Mouse (Mus musculus) embryo, embryonic 10 days (tissue): ENCODE data around the gene Chrm2.
A peak's percentile ranks its signal among the peaks of the same experiment; 100 is the strongest.

Experiments used
- DNase-seq: peaks from one replicate; pipeline ENCODE4 v3.0.0-alpha.2; 2015; ENCODE audit warnings: low spot score

Gene Chrm2

DNA sequence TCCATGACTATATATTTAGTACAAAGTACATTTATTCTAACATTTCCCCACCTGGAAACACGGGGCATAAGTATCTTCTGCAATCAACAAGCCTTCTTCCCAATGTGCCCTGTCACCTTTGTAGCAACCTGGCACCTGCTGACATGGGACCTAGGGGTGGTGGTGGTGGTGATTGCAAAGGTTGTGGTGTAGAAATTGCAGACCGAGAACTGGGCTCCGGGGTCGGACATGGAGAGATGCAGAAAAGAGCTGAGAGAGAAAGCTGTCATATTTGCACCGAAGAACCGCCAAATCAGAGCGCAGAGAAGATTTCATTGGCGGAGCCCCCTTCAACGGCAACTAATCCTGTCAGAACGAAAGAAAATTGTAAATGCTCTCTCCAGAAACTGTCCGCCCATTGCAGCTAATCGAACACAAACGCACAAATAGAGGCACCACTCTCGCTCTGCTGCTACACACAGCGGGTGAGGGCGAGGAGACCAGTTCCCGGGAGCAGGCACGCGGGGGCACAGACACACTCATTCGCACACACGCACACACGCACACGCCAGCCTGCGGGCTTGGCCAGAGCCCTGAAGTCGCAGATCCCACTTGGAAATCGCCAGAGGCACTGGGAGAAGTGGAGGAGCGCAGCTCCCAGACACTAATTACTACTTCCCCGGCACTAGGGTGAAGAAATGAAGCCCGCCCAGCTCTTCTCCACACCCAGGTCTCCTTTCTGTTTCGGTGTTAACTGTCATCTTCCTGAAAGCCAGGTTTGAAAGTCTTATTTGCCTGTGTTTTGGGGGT, at the start of gene Chrm2:
TSS of gene Chrm2 (plus strand) at position 473 of the 789 bp plus-strand sequence.
- DNase-seq: peak; percentile 36

DNA sequence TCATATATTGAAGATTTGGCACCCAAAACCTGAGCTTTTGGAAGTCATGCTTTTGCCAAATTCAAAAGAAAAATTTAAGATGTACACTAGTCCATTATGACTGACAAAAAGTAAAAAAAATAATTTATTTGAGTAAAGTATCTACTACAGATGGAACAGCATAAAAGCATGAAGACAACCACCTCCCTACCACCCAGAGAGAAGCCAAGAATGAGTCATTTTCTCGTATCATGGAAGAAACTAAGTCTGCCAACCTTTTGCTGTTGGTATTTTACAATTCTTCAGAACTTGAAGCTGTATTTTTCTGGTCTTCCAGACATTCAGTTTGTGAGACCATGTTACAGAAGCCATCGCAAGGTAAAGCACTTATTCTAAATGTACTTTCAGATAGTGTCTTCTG, 13.9 kb upstream of the Chrm2 start:
- DNase-seq: no peak

DNA sequence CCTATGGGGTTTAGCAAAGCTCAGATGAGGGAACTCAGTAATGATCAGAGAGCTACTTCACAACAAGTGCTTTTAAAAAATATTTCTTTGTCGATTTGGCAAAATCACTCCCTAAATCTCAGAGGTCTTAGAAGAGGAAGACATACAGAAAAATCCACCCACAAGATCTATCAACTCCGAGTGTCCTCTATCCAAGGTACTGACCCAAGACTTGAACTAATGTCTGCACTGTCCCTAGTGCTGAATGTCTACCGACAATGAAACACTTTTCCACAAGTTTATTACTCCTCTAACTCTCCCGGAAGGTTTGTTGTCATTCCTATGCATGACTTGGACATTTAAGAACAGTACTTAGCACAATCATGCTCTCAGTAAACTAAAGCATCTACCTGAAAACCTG, 9.9 kb upstream of the Chrm2 start:
- DNase-seq: no peak

DNA sequence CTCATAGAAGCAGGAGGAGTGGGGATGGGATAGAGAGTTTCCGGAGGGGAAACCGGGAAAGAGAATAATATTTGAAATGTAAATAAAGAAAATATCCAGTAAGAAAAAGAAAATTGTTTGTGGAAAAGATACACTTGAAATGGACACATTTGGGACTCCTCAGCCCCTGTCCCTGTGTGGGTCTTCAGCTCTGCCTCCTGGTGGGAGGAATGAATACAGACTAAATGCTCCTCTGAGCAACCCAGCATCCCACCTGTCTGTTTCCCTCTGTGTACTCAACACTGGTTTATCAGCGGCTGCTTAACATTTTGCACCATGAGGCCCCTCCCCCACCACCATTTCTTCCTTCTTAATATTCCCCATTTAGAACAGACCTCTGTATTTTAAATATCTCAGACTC, 3.8 kb upstream of the Chrm2 start:
- DNase-seq: peak; percentile 14

DNA sequence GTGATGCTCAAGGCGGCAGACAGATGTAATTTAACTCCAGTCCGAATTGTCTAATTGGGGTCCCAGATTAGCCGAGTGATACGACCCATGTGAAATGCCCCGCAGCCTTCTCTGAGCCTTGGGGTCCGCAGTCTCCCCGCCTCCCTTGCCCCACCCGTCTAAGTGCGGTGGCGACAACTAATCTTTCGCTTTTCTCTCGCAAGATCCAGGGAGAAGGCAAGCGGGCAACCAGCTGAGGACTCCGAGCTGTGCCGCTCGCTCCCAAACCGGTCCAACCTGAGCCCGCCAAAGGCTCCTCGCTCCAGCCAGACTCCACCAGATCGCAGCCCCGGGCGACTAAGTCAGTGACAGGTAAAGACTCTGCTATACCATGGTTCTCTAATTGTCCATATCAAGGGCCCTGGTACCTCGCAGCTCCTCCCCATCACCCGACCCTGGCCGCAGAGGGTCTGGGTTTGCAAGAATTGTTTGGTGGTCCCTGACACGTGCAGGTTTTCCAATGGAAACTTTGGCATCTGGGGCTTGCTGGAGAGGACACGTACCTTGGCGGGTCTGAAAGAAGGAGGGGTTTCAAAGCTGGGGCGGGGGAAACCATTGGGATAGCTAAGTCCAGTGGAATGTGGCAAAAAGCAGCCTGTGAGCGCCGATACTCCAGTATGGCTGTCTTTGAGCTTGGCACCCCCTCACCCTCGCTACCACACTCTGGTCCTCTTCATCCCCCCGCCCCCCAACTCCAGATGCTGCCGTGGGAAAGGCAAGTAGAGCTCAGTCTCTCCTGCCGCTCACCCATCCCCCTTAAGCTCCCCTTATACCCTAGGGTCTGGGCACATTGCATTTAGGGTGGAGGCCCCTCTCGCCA, 746 bp downstream of the Chrm2 start:
- DNase-seq: peak; percentile 44

DNA sequence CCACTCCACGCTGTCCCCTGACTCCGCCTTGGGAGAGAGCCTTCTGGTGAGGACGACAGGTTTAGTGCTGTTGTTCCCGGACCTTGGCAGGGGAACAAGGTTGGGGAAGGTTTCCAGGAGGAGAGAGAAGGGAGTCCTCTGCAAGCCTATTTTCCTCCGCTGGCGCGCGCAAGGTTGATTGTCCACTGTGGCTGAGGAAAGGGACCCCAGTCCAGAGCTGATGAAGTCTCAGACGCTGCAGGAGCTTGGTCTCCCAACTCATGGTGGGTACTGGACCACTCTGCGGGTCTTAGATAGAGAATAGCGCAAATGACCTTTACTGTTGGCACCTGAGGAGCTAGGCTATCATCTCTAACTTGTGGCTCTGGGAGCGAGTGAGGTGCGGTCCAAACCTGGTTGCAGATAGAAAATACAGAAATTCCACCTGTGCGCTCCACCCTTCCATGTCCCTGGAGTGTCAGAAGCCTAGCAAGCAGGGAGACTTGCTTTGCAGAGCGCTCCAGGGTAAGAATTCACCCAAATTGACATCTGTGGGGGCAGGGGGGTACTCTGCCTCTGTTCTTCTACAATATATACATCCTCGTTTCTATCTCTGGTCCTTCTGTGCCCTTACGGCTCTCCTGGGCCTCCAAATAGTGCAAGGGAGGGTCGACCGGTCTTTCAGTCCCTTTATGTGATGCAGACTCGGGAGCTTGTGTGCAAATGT, 1.5 kb downstream of the Chrm2 start:
- peak; percentile 11 for DNase-seq

DNA sequence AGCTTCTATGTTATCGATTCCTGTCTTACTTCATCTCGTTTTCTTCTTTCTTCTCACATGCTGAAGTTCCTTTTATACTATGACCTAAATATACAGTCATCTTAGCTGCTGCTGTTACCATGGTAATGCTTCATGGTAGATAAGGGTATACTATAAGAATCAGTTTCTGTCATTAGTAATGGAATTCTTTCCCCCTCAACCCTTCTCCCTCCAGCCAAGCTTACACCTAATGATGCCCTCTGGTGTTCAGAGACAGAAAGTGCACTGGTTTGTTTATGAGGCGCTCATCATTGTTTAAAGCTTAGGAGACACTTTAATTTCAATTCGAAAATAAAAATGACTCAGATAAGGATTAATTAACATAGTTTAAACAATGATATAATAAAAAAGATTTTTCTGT, 5.8 kb downstream of the Chrm2 start:
- DNase-seq: peak; percentile 53

DNA sequence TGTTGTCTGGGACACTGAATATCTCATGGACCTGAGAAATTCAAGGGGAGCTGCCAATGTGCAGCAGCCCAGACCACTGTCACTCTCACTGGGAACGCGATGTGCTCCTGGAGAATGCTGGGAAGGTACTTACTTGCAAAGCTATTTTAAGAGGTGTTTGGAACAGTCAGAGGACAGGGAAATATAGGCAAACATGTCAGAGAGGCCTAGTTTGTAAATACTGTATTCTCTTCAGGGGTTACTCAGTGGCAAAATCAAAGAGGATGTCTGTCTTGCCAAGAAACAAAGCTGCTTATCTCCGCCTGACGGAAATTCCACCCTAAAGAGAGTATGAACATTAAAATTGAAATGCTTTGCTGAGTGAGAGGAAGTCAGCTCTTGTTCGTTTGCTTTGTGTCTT, 17.3 kb downstream of the Chrm2 start:
- DNase-seq: no peak

DNA sequence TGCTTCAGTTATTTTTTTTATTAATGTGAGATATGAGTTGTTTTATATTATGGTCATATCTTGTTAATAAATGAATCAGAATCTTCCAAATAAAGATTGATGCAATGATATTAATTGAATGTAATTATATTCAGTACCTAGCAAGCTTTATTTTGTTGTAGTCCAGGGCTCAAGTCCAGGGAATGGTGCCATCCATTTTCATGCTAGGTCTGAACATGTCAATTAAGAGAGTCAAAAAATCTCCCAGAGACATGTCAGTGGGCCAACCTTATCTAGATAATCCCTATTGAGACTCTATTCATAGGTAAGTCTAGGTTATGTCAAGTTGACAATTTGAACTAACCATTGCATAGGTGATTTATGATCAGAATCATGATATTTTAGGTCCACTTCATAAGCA, 21.1 kb downstream of the Chrm2 start:
- DNase-seq: no peak

DNA sequence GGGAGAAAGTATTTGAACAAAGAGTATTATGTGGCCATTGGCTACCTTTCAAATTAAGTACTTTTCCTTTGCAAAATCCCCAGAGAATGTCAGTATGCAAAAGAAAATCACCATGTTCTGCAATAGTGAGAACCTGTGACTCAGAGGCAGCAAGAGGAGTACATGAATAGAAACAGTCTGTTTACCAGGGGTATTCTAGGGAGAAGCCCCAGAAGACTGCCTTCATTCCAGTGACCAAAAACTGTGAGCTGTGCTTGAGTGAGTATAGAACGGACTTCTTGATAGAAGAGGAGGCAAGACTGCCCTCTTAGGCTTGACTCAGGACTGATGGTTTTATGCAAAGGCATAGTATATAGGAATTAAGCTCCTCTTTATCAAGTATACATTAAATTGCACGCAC, 22.2 kb downstream of the Chrm2 start:
- no peak for DNase-seq

DNA sequence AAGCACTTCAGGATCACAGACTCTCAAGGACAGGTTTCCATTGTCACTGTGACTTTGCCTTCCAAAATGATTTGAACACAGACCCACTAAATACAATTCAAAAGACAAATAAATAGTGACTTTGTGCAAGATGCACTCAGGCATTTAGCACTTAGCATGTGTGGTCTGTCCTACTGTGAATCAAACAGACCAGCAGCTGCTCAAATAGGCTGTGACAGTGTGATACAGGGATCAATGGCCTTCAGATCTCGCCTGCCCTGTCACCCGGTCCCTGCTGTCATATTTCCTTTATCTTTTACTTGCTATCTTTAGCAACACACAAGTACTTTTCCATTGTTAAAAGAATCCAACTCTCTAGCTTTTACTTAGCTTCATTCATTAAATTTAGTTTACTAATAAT, 31.8 kb downstream of the Chrm2 start:
- DNase-seq: no peak

DNA sequence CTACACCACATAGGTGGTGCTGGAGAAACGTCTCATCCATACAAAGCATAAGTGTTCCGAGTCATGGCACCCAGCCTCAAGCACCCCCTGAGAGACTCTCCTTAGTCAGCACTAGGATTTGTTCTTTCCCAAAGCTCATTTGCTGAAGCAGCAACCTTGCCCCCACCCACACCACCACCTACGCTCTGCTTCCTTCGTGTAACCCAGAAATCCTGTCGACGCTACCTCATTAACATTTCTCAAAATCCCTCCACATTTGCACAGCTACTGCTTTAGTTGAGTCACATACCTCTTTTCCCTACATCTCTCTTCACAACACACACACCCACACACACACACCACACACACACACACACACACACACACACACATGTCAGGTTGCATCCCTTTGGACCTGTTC, 50.1 kb downstream of the Chrm2 start:
- no peak for DNase-seq

DNA sequence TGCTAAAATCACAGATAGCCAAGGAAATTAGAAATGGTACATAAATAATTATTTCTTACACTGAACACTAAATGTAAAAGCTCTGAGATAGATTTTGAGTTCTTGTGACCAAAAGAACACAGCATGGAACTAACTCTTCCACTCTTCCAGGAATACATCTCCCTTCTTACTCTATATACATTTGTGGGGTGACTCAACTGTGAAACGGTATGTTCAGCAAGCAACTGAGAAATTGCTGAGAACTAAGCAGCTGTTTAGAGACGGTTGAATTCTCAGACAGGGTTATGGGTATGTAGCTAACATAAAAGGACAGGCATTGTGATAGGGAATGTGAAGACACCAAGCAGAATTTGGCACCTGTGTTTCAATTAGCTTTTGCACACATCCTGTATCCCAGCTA, 51.3 kb downstream of the Chrm2 start:
- DNase-seq: no peak

DNA sequence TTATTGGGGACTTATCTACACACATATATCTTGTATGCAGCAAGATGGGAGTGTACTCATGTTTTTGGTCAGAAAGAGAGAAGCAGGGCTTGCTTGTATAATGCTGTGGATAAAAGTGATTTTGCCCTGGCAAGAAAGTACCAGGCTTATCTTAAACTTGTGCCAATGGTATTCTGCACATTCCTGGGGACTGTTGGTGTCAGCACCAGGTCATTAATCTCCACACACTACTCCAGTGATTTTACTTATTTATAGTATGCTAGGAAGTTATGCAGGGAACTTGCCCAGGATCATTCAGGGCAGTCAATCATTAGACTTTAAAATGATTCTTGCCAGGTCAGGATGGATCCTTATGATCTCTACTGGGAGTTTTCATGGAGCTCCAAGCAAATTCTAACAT, 63.6 kb downstream of the Chrm2 start:
- DNase-seq: no peak

DNA sequence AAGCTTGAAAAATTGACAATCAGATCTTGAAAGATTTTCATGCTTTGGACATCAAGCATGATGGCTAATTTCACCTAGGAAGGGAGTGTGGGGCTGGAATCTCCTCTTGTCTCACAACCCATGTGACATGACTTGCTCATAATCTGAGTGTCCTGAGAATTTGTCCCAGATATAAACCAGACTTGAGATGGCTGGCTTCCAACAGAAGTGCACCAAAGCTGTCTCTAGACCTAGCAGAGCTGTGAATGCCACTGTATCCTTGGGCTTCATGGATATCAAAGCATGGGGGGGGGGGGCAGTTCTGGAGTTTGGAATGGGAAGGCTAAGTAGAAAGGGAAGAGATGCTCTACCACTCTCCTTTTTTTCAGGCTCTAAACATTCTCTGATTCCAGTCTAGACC, 67.2 kb downstream of the Chrm2 start:
- DNase-seq: no peak

DNA sequence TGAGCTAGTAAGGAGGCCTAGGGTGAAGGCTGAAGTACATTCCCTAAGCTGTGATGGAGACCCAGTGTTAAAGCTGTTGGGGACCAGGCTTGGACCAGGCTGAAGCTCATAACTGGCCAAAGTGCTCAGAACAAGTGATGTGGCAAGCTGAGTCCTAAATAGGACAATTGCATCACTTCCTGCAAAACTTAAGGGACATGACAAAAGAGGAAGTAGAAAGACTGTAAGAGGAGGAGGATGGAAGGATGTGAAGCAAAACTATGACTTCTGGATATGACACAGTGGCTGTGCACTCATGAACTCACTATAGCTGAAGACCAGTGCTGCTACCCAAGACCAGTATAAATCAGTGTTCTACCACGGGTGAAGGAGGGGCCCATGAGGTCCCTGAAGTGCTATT, 69.1 kb downstream of the Chrm2 start:
- no peak for DNase-seq

DNA sequence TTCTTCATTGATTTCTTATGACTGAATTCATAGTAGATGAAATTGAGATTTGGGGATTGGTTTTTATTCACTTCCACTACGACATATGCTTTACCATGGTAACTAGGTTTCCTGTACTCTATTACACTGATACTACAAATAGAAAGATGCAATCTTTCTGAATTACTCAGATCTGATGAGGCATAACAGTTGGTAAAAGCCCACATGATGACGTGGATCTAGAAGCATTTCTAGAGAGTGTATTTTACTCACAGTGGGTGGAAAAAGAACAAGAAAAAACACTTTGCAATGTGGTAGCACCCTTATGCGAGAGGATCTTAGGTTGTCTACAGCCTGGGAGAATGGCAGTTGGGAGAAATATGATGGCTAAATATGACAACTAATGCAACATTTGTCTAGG, 76.1 kb downstream of the Chrm2 start:
- DNase-seq: no peak

DNA sequence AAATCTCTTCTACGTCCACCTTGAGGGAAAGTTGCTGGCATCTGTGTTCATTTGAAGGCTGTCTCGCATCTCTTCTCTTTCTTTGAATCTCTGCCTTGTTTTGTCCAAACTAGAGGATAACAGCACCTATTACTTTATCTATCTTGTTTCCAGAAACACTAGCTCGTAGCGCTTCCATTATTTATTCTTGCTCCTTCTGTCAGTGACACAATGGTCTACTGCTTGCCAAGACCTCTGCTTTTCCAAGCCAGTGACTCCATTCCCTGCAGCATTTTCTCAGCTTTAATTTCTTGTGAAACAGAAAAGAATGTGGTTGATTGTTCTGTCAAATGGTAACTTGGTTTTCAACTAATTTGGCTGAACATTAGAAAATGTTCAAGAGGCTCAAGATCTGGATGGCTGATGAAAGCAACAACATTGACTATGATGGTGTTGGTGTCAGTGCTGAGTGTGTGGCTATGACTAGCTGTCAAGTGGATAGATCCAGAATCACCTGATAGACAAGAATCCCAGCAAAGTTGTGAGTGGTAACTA, 96.3 kb downstream of the Chrm2 start:
- no peak for DNase-seq

DNA sequence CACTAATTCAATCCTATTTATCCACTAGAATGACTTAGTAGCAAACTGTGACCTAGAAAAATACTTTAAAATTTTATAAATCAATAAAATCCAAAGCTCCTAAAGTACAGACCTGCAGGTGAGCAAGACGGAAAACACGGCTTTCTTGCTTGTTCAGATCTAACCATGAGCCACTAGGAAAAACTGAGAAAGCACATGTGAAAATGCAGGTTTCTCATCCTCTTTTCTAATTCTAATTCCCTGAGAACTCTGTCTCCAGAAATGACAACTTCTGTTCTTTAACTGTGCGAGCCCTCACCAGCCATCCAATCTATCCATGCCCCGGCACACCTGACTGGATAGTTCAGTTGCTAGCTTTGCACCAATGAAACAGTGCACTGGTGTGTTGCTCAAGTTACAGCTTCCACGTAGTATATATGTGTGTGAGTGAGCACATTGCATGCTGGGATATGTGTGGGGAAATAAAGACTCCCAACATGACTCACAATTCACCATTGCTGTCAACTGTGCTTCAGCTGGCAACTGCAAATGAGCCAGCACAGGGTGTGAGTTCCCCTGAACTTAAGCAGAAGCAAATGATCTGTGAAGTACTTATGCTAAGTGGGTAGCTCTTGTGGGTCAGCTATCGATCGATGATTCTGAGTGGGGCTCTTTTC, 119.3 kb downstream of the Chrm2 start:
- no peak for DNase-seq

DNA sequence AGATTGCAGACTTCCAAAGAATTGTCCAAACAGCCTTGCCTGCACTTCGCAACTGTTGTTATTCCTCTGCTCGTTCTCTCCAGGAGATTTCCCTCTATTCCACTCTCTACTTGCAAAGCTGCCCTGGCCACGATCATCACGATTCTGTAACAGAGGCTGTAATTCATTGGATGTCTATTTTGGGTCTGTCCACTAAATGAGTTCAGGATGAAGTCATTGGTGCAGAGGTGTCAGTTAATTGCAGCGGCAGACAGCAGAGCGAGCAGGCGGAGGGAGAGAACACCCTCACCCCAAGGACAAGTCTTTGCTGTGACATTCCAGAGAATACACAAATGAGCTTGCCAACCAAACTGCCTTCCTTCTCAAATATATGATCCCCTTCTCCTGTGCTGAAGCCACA, 120.1 kb downstream of the Chrm2 start:
- peak; percentile 23 for DNase-seq

DNA sequence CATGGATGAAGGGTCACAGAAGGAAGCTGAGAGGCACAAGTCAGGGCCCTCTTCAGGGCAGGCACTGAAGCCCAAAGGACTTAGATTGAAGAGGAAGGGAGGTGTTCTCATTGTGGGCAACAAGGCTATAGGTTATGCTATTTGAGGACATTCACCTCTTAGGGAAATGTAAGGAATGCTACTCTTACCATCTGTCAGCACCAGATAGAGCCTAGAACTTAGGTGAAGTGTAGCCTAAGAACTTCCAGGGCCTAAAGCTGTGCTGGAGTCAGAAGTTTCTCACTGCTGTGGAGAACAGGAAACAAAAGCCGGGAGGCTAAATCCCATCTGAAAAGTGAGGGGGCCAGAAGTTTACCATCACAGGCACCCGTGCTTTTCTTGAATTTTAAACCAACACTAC, 120.6 kb downstream of the Chrm2 start:
- DNase-seq: no peak

DNA sequence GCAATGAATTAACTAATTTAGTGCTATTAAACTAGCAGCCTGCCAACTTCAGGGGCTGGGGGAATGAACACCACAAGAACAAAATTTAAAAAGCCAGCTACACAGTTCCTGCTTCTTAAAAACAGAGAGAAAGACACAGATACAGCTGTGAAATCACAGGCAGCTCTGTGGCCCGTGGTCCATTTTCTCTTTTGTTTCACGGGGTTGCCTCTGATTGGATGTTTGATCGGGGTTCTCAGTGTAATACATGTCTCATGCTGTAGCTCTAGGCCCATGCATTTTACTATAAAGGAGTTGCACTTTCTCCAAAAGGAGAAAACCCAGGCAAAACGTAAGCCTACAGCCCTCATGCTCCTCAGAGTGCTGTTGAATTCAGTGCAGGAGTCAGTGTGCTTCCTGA, 128.6 kb downstream of the Chrm2 start:
- DNase-seq: no peak
